Mouse (Mus musculus) CD4-positive helper T cell, adult 2 months (primary cell): Measurements from ENCODE around the gene Retsat.
A peak's percentile ranks its signal among the peaks of the same experiment; 100 is the strongest.

Experiments
- DNase-seq: peaks from one replicate; pipeline ENCODE4 v3.0.0-alpha.2; 2012; ENCODE audit warnings: low read depth, missing footprints, low spot score

Retsat gene

DNA sequence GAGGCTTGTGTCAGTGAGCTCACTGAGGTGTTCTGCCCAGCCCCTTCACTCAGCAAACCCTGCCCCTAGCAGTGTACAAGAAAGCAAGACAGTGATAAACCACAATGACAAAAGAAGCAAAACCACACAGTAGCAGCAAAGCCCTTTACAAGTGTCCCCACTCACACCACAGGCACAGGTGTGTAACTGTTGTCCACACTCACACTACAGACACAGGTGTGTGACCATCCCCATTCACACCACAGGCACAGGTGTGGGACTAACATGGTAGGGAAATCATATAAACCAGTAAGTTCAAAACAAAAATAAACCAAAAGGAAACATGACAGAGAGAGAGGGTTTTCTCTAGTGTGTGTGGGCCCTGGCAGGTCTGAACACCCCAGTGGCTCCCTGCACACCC is 10.0 kb upstream of the Retsat start:
- DNase-seq, result no peak

- no peak for DNase-seq
These were observed 8.2 kb upstream of the Retsat start for GRCm38 (mm10) chr6:72590111-72590510.

GRCm38 (mm10) chr6:72593011-72593803 is 5.1 kb upstream of the Retsat start:
- DNase-seq, result no peak

DNA sequence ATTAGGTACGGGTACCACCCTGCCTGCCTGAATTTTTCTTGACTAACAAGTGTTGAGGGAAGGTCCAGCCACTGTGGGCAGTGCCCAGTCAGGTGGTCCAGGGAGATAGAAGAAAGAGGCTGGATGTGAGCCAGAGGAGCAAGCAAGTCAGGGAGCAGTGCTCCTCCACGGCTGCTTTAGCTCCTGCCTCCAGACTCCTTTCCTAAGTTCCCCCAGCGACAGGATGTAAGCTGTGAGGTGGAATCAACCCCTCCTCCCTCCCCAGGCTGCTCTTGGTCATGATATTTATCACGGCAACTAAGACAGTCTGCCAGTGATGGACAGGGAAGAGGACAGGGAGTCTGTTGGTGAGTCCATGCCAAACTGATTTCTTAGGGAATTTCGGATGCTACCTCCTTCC is 4.4 kb upstream of the Retsat start:
- no peak for DNase-seq

GRCm38 (mm10) chr6:72597083-72597874 is 996 bp upstream of the Retsat start:
- no peak for DNase-seq

GRCm38 (mm10) chr6:72598791-72599557 is 699 bp downstream of the Retsat start:
- no peak for DNase-seq

- DNase-seq, result no peak
These were observed 1.9 kb downstream of the Retsat start for GRCm38 (mm10) chr6:72600216-72600615.

DNA sequence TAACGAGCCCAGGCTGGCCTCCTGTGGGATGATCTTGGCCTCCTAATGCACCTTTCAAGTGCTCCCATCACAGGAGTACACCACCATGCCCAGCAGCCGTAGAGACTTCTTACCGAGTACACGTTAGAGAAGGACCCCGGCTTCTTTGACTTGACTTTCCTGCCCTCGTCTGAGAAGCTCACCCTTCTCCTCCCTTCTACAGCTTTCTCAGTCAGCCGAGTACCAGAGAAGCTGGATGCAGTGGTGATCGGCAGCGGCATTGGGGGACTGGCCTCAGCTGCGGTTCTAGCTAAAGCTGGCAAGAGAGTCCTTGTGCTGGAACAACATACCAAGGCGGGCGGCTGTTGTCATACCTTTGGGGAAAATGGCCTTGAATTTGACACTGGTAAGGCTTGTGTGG is 2.5 kb downstream of the Retsat start:
- DNase-seq, result no peak

DNA sequence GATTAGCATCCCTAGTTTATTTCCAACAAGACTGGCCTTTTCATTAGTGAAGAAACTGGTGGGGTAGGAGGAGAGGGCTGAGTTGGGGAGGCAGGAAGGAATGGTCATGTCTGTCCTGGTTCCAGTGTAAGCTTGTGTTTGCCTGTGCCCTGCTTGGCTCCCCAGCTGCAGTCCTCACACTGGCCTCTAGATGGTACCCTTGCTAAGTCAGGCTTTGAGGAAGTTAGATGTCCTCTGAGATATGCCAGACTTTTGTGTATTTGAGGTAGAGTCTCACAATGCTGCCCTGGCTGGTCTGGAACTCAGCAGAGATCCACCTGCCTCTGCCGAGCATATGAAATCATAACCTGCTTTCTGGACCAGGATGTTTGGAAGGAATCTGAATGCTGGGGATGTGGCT is 3.5 kb downstream of the Retsat start:
- peak; percentile 81 for DNase-seq

DNA sequence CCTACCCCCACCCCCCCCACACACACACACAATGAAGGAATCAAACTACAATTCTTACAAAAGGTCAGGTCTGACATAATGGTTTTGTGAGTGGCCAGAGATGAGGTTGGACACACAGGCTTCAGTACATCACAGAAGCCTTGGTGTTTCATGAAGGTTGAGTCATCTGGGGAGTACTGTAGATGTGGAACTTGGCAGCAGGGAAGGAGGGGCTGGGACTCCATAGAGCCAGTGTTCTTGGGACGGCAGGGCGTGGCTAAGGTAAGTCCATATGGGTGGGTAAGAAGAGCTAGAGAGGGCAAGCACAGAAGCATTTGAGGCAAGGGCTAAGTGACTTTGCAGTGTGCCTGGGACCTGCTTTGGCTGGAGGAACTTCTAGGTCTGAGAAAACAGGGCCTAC is 5.8 kb downstream of the Retsat start:
- no peak for DNase-seq

- no peak for DNase-seq
These were observed 8.8 kb downstream of the Retsat start for GRCm38 (mm10) chr6:72607060-72607459.

DNA sequence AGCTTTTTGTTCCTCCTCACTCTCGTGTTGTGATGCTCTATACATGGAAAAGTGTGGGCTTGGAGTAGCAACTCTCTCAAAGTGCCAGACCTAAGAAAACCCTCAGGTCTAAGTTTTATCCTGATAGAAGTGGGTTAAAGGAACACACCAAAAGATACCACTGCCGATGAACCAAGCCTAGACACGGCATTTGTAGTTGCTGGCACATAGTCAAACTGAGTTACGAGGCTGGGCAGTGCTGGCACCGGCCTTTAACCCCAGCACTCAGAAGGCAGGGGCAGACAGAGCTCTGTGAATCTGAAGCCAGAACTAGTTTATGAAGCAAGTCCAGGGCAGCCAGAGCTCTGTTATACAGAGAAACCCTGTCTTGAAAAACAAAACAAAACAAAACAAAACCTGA is 9.4 kb downstream of the Retsat start:
- no peak for DNase-seq

- DNase-seq, result no peak
These were observed 10.4 kb downstream of the Retsat start for GRCm38 (mm10) chr6:72608662-72609184.

DNA sequence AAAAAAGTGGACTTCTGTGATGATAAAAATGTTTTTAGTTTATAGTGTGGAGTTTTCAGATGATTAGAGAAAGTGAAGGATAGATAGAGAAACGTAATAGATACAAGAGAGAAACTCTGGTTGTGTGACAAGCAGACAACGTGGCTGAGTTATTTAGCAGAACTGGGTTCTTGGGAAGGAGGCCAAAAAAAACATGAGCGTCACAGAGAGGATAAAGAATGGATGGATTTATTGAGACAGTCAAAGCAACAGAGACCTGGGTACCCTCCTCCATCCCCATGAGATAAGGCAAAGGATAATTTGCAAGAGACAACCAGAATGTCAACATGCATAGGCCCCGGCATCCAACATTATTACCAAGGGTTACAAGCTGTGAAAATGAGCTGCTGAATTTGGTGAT is 12.0 kb downstream of the Retsat start:
- DNase-seq, result no peak

DNA sequence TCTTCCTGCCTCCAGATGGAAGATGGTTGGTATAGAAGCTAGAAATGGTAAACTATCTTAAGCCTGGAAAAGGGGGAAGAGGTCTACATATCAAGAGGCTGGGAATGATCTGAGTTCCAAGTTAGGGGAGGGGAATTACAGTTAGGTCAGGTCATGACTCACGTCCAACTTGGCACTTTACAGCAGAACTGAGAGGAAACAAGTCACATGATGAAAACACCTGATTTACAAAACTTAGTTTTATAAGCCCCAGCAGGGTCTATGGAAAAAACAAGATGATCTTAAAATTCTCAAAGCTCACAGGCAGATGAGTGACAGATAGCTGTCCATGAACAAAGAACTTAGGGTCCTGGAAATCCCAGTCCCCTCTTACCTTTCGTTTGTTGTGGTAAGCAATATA is 16.9 kb downstream of the Retsat start:
- peak; percentile 49 for DNase-seq

DNA sequence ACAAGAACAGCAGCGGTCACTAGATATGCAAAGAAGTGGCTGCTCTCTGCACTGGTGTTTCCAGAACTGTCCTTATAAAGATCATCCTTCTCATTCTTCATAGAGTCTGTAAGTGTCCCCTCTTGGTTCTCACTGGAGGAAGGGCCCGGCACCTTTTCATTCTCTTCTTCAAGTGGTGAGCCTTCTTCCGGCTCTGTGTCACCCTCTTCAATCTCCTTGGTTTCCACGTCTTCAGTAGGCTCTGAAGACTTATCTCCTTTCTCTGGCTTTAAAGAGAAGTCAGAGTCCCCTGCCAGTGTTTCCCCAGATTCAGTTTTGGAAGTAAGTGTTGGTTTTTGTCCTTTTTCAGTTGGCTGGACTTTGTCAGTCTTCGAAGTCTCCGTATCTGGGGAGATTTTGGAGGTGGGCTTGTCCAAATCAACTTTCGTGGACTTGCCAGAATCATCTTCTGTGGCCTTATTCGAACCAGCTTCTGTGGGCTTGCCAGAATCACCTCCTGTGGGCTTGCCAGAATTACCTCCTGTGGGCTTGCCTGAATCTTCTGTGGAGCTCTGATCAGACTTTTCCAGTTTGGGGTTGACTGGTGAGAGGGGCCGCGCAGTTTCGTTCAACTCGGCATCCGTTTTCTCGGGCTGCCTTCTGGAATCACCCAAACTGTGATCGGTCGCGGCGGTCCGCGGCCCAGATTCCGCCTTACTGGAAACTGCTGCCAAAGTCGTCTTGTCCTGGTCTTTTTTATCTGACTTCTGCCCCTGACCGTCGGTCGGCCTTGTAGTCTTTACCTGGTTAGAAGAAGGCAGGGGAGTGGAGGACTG is 17.5 kb downstream of the Retsat start:
- DNase-seq, result peak; percentile 68

GRCm38 (mm10) chr6:72616643-72617288 is 18.5 kb downstream of the Retsat start, which contains the start of gene Tgoln1:
TSS of gene Tgoln1 (minus strand) at chr6:72617000.
- DNase-seq, result peak; percentile 97

- DNase-seq, result no peak
These were observed 21.7 kb downstream of the Retsat start for GRCm38 (mm10) chr6:72619734-72620532.

- no peak for DNase-seq
These were observed 22.6 kb downstream of the Retsat start for GRCm38 (mm10) chr6:72620920-72621319.

GRCm38 (mm10) chr6:72622917-72623316 is 24.6 kb downstream of the Retsat start:
- no peak for DNase-seq
